Mouse (Mus musculus) adrenal gland, postnatal 4 days (tissue): ENCODE data around the gene Olfr1330. TPM values are rescaled to one million over a fixed set of nuclear protein-coding genes. Genes with fewer than 3 reads are reported as not detected.
"Not testable (repeated sequence)": the region's sequence is repeated elsewhere in the genome, so short reads cannot be mapped to it uniquely, and the experiment has no call there.

Source experiments
- DNase-seq, 2 experiments: peaks; one replicate each; pipeline ENCODE4 v3.0.0; 2021 to 2022; ENCODE audit warnings: low spot score in 2 of 2, mixed read lengths in 2 of 2
- long read RNA-seq, 2 experiments: library from polyadenylated mRNA; stranded (forward); transcript quantifications; one replicate each; pipeline ENCODE4 v2.0.0; 2021
- total RNA-seq, 2 experiments: library from RNA; stranded (reverse); gene quantifications; 2 replicates each; pipeline ENCODE4 v1.2.3; 2021

Olfr1330 gene
- total RNA-seq, result not detected
- long read RNA-seq, experiment 1, result 0 reads
- long read RNA-seq, experiment 2, result 0 reads

DNA sequence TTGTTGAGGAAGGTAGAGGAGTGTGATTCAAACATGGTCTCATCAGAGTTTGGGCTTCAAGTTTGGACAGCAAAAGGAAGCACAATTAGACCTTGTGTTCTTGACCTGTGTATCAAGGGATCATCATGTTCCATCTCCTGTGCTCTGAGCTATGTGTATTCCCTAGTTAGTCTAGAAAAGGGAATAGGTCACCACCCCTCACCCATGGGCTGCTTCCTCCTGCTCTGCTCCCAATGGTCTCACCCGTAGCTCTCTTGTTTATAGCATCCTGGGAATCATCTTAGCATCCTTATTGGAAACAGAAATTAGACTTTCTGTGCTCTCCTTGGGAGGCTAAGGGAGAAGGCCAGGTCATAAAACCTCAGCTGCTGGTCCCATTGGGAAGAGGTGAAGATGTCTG is at the start of gene Olfr1330:
Gene Olfr1330 (plus strand): TSS at position 301 of the 400 bp plus-strand sequence.
- DNase-seq, result no peak

DNA sequence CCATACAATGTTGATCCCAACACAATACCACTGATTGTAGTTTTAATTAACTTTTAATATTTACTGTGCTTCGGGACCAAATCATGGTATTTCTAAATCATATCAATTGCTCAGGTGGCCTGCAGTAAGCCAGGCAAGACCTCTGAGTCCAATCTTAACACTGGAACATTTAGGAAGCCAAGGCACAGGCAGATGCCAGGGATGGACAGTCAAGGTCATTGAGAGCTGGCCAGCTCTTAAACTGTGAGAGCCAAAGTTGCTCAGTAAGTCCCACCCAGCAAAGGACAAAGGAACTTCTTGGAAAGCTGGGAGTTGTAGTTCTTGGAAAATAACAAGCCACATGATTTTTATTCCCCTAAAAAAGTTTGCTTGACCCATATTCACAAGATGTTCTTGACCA is 26.6 kb upstream of the Olfr1330 start:
- DNase-seq, result no peak

DNA sequence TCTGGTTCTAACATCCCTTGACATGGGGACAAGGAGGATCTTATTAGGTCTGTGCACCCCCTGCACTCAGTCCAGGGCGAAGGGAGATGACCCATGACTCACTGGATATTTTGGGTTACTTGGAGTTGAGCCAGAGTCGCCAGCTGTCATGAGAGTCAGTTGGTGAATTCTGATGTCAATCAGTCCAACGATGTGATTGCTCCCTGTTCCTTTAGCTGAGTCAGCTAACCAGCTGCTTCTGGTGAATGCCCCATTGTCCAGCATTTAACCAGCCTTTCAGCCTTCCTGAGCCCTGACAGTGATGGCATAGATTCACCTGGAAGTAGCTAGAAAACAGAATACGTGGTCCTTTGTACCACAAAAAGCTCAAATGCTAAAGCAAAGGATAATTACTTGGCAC is 25.7 kb upstream of the Olfr1330 start:
- no peak for DNase-seq

DNA sequence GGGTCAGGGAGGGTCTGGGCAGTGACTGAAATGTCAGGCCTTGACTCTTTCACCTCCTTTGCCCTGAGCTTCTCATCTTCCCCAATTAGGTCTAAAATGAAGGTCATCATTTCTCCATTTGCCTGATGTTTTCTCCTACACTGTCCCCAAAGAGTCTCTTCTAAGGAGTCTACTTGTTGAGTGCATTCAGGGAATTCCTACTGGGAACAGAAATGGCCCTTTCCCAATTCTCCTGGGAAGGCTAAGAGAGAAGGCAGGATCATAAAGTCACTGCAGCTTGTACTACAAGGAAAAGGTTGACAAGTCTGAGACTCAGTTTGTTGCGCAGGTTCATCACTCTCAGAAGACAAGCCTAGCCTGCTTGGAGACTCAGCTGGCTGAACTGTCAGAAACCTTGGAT is 24.0 kb upstream of the Olfr1330 start, which contains the start of gene Olfr1331:
Gene Olfr1331 (plus strand): TSS at position 301 of the 400 bp plus-strand sequence.
- no peak for DNase-seq

DNA sequence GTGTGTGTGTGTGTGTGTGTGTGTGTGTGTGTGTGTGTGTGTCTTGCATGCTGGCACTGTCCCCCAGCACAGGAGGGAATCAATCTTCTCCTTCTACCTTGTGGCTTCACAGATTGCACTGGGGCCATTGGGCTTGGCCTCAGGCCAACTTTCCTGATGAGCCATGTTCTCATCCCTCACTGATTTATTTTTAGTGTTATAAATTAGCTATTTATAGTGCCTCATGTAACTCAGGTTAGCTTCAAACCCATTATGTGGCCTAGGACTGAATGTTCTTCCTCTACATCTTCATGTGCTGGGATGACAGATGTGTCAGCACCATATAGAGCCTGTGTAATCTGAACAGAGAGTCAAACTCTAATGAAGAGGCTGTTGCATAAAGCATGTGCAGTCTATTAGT is 20.8 kb upstream of the Olfr1330 start:
- DNase-seq, result no peak

DNA sequence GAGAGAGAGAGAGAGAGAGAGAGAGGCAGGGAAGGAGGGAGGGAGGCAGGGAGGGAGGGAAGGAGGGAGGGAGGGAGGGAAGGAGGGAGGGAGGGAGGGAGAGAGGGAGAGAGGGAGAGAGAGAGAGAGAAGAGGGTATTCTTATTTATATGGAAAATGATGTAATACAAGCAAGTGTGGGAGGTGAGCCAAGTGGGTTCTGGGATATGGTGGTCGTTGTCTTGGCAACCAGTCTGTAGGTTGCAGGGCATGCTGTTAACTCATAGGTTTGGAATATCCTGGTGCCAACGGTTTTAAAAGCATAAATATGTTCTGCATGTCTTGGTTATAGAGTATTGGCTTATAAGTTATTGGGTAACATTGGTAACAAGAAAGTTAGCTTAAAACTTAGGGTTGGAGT is 13.6 kb downstream of the Olfr1330 start:
- no peak for DNase-seq

DNA sequence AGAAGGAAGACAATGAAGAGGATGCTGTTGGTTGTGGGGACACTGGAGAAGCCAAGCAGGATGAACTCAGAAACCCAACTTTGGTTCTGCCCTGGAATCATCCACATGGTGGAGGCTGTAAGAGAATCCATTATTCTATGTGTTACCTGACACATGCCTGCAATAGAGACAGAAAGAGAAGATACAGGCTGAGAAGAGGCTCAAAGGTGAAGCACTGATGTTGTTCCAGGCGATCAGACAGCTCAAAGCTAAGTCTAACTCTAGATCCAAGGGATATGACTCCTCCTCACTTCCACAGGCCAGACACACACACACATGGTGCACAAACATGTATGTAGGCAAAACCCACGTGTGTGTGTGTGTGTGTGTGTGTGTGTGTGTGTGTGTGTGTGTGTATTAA is 29.0 kb downstream of the Olfr1330 start, which contains the start of gene Olfr1329:
Gene Olfr1329 (minus strand): TSS at position 101 of the 400 bp plus-strand sequence.
- not testable (repeated sequence) for DNase-seq

DNA sequence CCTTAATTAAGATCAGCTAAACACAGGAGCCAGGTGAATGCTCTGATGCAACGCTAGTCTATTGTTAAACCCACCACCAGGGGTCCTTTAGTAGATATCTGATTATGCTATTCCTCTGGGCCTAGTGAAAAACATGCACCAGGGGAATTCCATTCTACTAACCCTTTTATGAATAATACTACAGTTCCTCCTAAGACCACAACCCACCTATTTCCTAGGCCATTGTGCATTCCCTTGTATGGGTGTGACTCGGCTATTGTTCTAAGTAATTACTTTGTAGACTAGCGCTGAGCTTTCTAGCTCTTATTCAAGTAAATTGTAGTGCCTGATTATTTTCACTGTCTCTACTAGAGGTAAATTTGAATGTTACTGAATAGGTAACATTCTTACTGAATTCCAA is 42.9 kb downstream of the Olfr1330 start:
- not testable (repeated sequence) for DNase-seq

DNA sequence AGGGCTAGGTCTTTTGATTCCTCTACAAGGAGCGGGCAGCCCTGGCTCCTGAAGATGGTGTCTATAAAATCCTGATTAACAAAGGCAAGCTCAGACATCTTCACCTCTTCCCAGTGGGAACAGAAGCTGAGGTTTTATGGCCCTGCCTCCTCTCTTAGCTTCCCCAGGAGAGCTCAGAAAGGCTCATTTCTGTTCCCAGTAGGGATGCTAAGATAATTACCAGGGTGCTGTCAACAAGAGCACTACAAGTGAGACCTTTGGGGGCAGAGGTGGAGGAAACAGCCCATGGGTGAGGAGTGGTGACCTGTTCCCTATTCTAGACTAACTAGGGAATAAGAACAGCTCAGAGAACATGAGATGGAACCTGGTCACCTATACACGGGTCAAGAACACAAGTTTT is 50.1 kb downstream of the Olfr1330 start, which contains the start of gene Olfr1328:
Gene Olfr1328 (minus strand): TSS at position 101 of the 400 bp plus-strand sequence.
- no peak for DNase-seq

Other genes starting within 250 kb of the Olfr1330 start
- gene Olfr62, start 229.6 kb upstream of the Olfr1330 start, total RNA-seq, result not detected
- gene Olfr1342, start 195.8 kb upstream of the Olfr1330 start, total RNA-seq, result not detected
- not detected for gene Olfr1341, start 185.1 kb upstream of the Olfr1330 start, total RNA-seq
- gene Olfr1340, start 168.5 kb upstream of the Olfr1330 start, total RNA-seq, result not detected
- gene Olfr1339, start 156.4 kb upstream of the Olfr1330 start, total RNA-seq, result not detected
- gene Olfr1338, start 129.9 kb upstream of the Olfr1330 start, total RNA-seq, result not detected
- gene Olfr1337, start 106.0 kb upstream of the Olfr1330 start, total RNA-seq, result not detected
- not detected for gene Olfr1335, start 78.7 kb upstream of the Olfr1330 start, total RNA-seq
- gene Olfr1333, start 52.3 kb upstream of the Olfr1330 start, total RNA-seq, result not detected
- gene Olfr1331, start 23.9 kb upstream of the Olfr1330 start, total RNA-seq, result not detected
- gene Olfr1329, start 28.9 kb downstream of the Olfr1330 start, total RNA-seq, result not detected
- not detected for gene Olfr1328, start 50.0 kb downstream of the Olfr1330 start, total RNA-seq
- gene Lao1, start 73.0 kb downstream of the Olfr1330 start, total RNA-seq, result not detected
- gene Slc2a1, start 220.1 kb downstream of the Olfr1330 start, total RNA-seq, result 10 to 100 TPM; 13.0 to 15.5 TPM